Mouse (Mus musculus) megakaryocyte progenitor cell, adult 5-6 weeks (primary cell): Measurements from ENCODE around the gene Tbc1d16. TPM values are rescaled to one million over a fixed set of nuclear protein-coding genes. Genes with fewer than 3 reads are reported as not detected.
"Not testable (repeated sequence)": the region's sequence is repeated elsewhere in the genome, so short reads cannot be mapped to it uniquely, and the experiment has no call there.

Experiments used
- ATAC-seq: replicated peaks from 2 replicates; pipeline ENCODE4 v1.8.0; 2016; ENCODE audit warnings: mild to moderate bottlenecking, moderate TSS enrichment, inconsistent platforms; ENCODE audit not compliant: poor library complexity
- total RNA-seq, 2 experiments: library from RNA; stranded (forward) in 1 of 2; stranded (reverse) in 1 of 2; fragments of 157-497, 149-512 nt in 1 of 2; fragments of 200-1000 nt in 1 of 2; gene quantifications; 2 replicates each; pipeline versions ENCODE4 v1.2.3 to v1.2.4; 2015 to 2017

Tbc1d16 gene
- total RNA-seq, 2 experiments from 2014 or later, result 2.1 TPM

GRCm38 (mm10) chr11:119123522-119124319 is 104.6 kb downstream of the Tbc1d16 start:
- peak; percentile 52 for ATAC-seq

GRCm38 (mm10) chr11:119122396-119122795 is 105.9 kb downstream of the Tbc1d16 start:
- ATAC-seq, result peak; percentile 64

- no peak for ATAC-seq
Measured at GRCm38 (mm10) chr11:119118905-119119304, 109.4 kb downstream of the Tbc1d16 start.

- no peak for ATAC-seq
Measured at GRCm38 (mm10) chr11:119117945-119118344, 110.4 kb downstream of the Tbc1d16 start.

- ATAC-seq, result no peak
Measured at GRCm38 (mm10) chr11:119116992-119117391, 111.3 kb downstream of the Tbc1d16 start.

- ATAC-seq, result no peak
Measured at GRCm38 (mm10) chr11:119112721-119113120, 115.6 kb downstream of the Tbc1d16 start.

GRCm38 (mm10) chr11:119111345-119111744 is 117.0 kb downstream of the Tbc1d16 start:
- ATAC-seq, result peak; percentile 89

- no peak for ATAC-seq
Measured at GRCm38 (mm10) chr11:119109415-119110071, 118.8 kb downstream of the Tbc1d16 start.

GRCm38 (mm10) chr11:119108573-119109263 is 119.6 kb downstream of the Tbc1d16 start:
- no peak for ATAC-seq

GRCm38 (mm10) chr11:119106289-119106688 is 122.0 kb downstream of the Tbc1d16 start:
- ATAC-seq, result peak; percentile 61

GRCm38 (mm10) chr11:119105748-119106147 is 122.6 kb downstream of the Tbc1d16 start:
- ATAC-seq, result peak; percentile 17; the same call in 1 of the 2 replicates

GRCm38 (mm10) chr11:119105071-119105609 is 123.2 kb downstream of the Tbc1d16 start:
- no peak for ATAC-seq

GRCm38 (mm10) chr11:119103991-119104390 is 124.3 kb downstream of the Tbc1d16 start:
- no peak for ATAC-seq

GRCm38 (mm10) chr11:119100355-119100754 is 127.9 kb downstream of the Tbc1d16 start:
- not testable (repeated sequence) for ATAC-seq

- no peak for ATAC-seq
Measured at GRCm38 (mm10) chr11:119098202-119098601, 130.1 kb downstream of the Tbc1d16 start.

- ATAC-seq, result no peak
Measured at GRCm38 (mm10) chr11:119095441-119095840, 132.9 kb downstream of the Tbc1d16 start.

GRCm38 (mm10) chr11:119093322-119093721 is 135.0 kb downstream of the Tbc1d16 start:
- ATAC-seq, result peak; percentile 46
